Mouse (Mus musculus) lung, embryonic 14.5 days (tissue): ENCODE measurements around the gene Zbtb11. TPM values are rescaled to one million over a fixed set of nuclear protein-coding genes. Genes with fewer than 3 reads are reported as not detected.
"Not testable (repeated sequence)": the region's sequence is repeated elsewhere in the genome, so short reads cannot be mapped to it uniquely, and the experiment has no call there.

Source experiments
- ATAC-seq: fragments of 200-750 bp; cut with Nextera tagmentation; 2 replicates; pipeline ENCODE4 v1.8.0; 2017; ENCODE audit warnings: mild to moderate bottlenecking, moderate TSS enrichment, moderate library complexity; ENCODE audit not compliant: insufficient read depth
- DNase-seq: peaks from one replicate; pipeline ENCODE4 v3.0.0-alpha.2; 2015
- H3K27ac ChIP-seq: fragments of 300-500 bp; sonication (generic); 2 replicates; pipeline ENCODE4 v1.5.1; 2014; ENCODE audit warnings: low read depth, mild to moderate bottlenecking, moderate library complexity
- H3K27me3 ChIP-seq: fragments of 300-500 bp; sonication (generic); 2 replicates; pipeline ENCODE4 v1.6.1; 2014; ENCODE audit warnings: low read length, control low read depth; ENCODE audit not compliant: insufficient read depth
- H3K36me3 ChIP-seq: fragments of 300-500 bp; sonication (generic); 2 replicates; pipeline ENCODE4 v1.6.1; 2014; ENCODE audit warnings: control low read depth; ENCODE audit not compliant: insufficient read depth
- H3K4me1 ChIP-seq: fragments of 300-500 bp; sonication (generic); 2 replicates; pipeline ENCODE4 v1.6.1; 2014; ENCODE audit warnings: antibody characterized with exemption, control low read depth; ENCODE audit not compliant: insufficient read depth
- H3K4me2 ChIP-seq: fragments of 300-500 bp; sonication (generic); 2 replicates; pipeline ENCODE4 v1.6.1; 2014; ENCODE audit warnings: mild to moderate bottlenecking
- H3K4me3 ChIP-seq: fragments of 300-500 bp; sonication (generic); 2 replicates; pipeline ENCODE4 v1.5.1; 2014; ENCODE audit warnings: low read depth, low read length
- H3K9ac ChIP-seq: fragments of 300-500 bp; sonication (generic); 2 replicates; pipeline ENCODE4 v1.6.1; 2014
- H3K9me3 ChIP-seq: fragments of 300-500 bp; sonication (generic); 2 replicates; pipeline ENCODE4 v1.6.1; 2016; ENCODE audit warnings: low read depth, low read length, control low read depth
- CTCF ChIP-seq: IDR thresholded peaks from 2 replicates; pipeline ENCODE4 v1.5.1; 2016; ENCODE audit warnings: antibody characterized with exemption, low read depth
- WGBS: fragments of 180-500 bp; shearing (Covaris S2); extraction: QIAGEN DNeasy Blood & Tissue Kit; methylation state at CpG from one replicate; pipeline ENCODE4 v1.1.7; 2014; 5-methylcytosine and 5-hydroxymethylcytosine counted together
- polyA plus RNA-seq: library from polyadenylated mRNA; unstranded; fragments of >200 nt; fragmentation: Nextera tagmentation; extraction: Ambion mirVana; gene quantifications from 2 replicates; pipeline ENCODE4 v1.2.1, GENCODE M21; 2014

The Zbtb11 gene
- polyA plus RNA-seq, 1 experiment from 2014 or later: 22.1 TPM

GRCm38 (mm10) chr16:55940781-55941180 lies 32.9 kb upstream of the Zbtb11 start:
- ATAC-seq (no peak), DNase-seq (no peak)
- H3K4me2 ChIP-seq: no peak overlapping the region
- H3K27ac ChIP-seq: no peak overlapping the region
- no peaks in the 10 kb centered on the region for H3K36me3 ChIP-seq
- no peak overlapping the region for H3K9ac ChIP-seq
- 88% methylated on average over 4 of the region's 4 CpGs for WGBS
- H3K4me1 ChIP-seq: no peaks in the 10 kb centered on the region
- H3K9me3 ChIP-seq: no peaks in the 10 kb centered on the region
- no peaks in the 10 kb centered on the region for H3K27me3 ChIP-seq
- TF ChIP-seq CTCF: no peak
- H3K4me3 ChIP-seq: no peak overlapping the region

GRCm38 (mm10) chr16:55947266-55947665 lies 26.4 kb upstream of the Zbtb11 start:
- no peak for ATAC-seq
- Histone ChIP-seq H3K27ac (no peak overlapping the region), H3K9ac (no peak overlapping the region), H3K4me3 (no peak overlapping the region), H3K27me3 (no peaks in the 10 kb centered on the region), H3K9me3 (no peaks in the 10 kb centered on the region), H3K4me2 (no peak overlapping the region), H3K36me3 (no peaks in the 10 kb centered on the region), H3K4me1 (no peaks in the 10 kb centered on the region)
- WGBS: 58% methylated on average over 3 of the region's 3 CpGs
- DNase-seq: no peak
- no peak for TF ChIP-seq CTCF

GRCm38 (mm10) chr16:55947876-55948410 lies 25.7 kb upstream of the Zbtb11 start:
- H3K4me2 ChIP-seq, DNase-seq, H3K9me3 ChIP-seq, H3K4me1 ChIP-seq, H3K9ac ChIP-seq, H3K36me3 ChIP-seq, H3K4me3 ChIP-seq, H3K27me3 ChIP-seq, ATAC-seq, H3K27ac ChIP-seq: not testable (repeated sequence)
- WGBS: 81% methylated on average over 2 of the region's 2 CpGs

GRCm38 (mm10) chr16:55948963-55949362 lies 24.7 kb upstream of the Zbtb11 start:
- no peak overlapping the region for H3K4me2 ChIP-seq
- WGBS: 32% methylated on average over 7 of the region's 7 CpGs
- H3K36me3 ChIP-seq: no peaks in the 10 kb centered on the region
- H3K9me3 ChIP-seq: no peaks in the 10 kb centered on the region
- peak; percentile 67 for DNase-seq
- H3K4me3 ChIP-seq: no peak overlapping the region
- H3K4me1 ChIP-seq: no peaks in the 10 kb centered on the region
- H3K27me3 ChIP-seq: no peaks in the 10 kb centered on the region
- no peak for ATAC-seq
- H3K9ac ChIP-seq: no peak overlapping the region
- H3K27ac ChIP-seq: no peak overlapping the region
- no peak for TF ChIP-seq CTCF

- TF ChIP-seq CTCF: no peak
- H3K36me3 ChIP-seq: no peaks in the 10 kb centered on the region
- H3K9ac ChIP-seq: no peak overlapping the region
- ATAC-seq: no peak; the same call in 1 of the 2 replicates
- H3K27ac ChIP-seq: no peak overlapping the region
- no peaks in the 10 kb centered on the region for H3K9me3 ChIP-seq
- 44% methylated on average over 3 of the region's 3 CpGs for WGBS
- DNase-seq: no peak
- no peaks in the 10 kb centered on the region for H3K27me3 ChIP-seq
- H3K4me2 ChIP-seq: no peak overlapping the region
- no peak overlapping the region for H3K4me3 ChIP-seq
- no peaks in the 10 kb centered on the region for H3K4me1 ChIP-seq
Measured at GRCm38 (mm10) chr16:55950462-55950861, 23.2 kb upstream of the Zbtb11 start.

- peak; percentile 97 for DNase-seq
- TF ChIP-seq CTCF: peak; percentile 84
- Histone ChIP-seq H3K4me1 (no peaks in the 10 kb centered on the region), H3K27me3 (no peaks in the 10 kb centered on the region), H3K9ac (no peak overlapping the region), H3K4me3 (no peak overlapping the region), H3K4me2 (peak overlapping the region; percentile 43), H3K9me3 (no peaks in the 10 kb centered on the region), H3K27ac (no peak overlapping the region), H3K36me3 (no peaks in the 10 kb centered on the region)
- peak; percentile 62; the same call in 1 of the 2 replicates for ATAC-seq
- WGBS: 40% methylated on average over 19 of the region's 19 CpGs
Measured at GRCm38 (mm10) chr16:55950946-55951678, 22.6 kb upstream of the Zbtb11 start.

- Histone ChIP-seq H3K36me3 (no peaks in the 10 kb centered on the region), H3K9me3 (no peaks in the 10 kb centered on the region), H3K27me3 (no peaks in the 10 kb centered on the region), H3K27ac (no peak overlapping the region), H3K9ac (no peak overlapping the region), H3K4me3 (no peak overlapping the region), H3K4me1 (no peaks in the 10 kb centered on the region), H3K4me2 (no peak overlapping the region)
- DNase-seq: no peak
- WGBS: 57% methylated on average over 7 of the region's 7 CpGs
- no peak for TF ChIP-seq CTCF
- ATAC-seq: peak; percentile 52; the same call in 1 of the 2 replicates
Measured at GRCm38 (mm10) chr16:55951679-55952327, 21.9 kb upstream of the Zbtb11 start.
